Mouse (Mus musculus): ENCODE data around the gene Plekhb1. TPM values are rescaled to one million over a fixed set of nuclear protein-coding genes. Genes with fewer than 3 reads are reported as not detected.
A peak's percentile ranks its signal among the peaks of the same experiment; 100 is the strongest.

Gene Plekhb1
- total RNA-seq, 2 experiments from 2014 or later, result 76.1 to 103 TPM

- DNase-seq (ENCODE audit: low spot score), result no peak
These were observed 950 bp downstream of the Plekhb1 start for GRCm38 (mm10) chr7:100661264-100661663.

GRCm38 (mm10) chr7:100658093-100658578 is 4.1 kb downstream of the Plekhb1 start:
- peak; percentile 74 for DNase-seq (ENCODE audit: low spot score)

GRCm38 (mm10) chr7:100656739-100657138 is 5.5 kb downstream of the Plekhb1 start:
- peak; percentile 35 for DNase-seq (ENCODE audit: low spot score)

- DNase-seq (ENCODE audit: low spot score), result no peak
These were observed 7.8 kb downstream of the Plekhb1 start for GRCm38 (mm10) chr7:100654441-100654840.

GRCm38 (mm10) chr7:100653480-100654266 is 8.5 kb downstream of the Plekhb1 start:
- DNase-seq (ENCODE audit: low spot score), result no peak

- no peak for DNase-seq (ENCODE audit: low spot score)
These were observed 11.2 kb downstream of the Plekhb1 start for GRCm38 (mm10) chr7:100651011-100651410.

GRCm38 (mm10) chr7:100650421-100650820 is 11.8 kb downstream of the Plekhb1 start:
- DNase-seq (ENCODE audit: low spot score), result no peak

- DNase-seq (ENCODE audit: low spot score), result no peak
These were observed 12.4 kb downstream of the Plekhb1 start for GRCm38 (mm10) chr7:100649826-100650225.

- DNase-seq (ENCODE audit: low spot score), result no peak
These were observed 13.1 kb downstream of the Plekhb1 start for GRCm38 (mm10) chr7:100649095-100649494.

GRCm38 (mm10) chr7:100645147-100645546 is 17.1 kb downstream of the Plekhb1 start:
- DNase-seq (ENCODE audit: low spot score), result peak; percentile 68

GRCm38 (mm10) chr7:100642413-100642812 is 19.8 kb downstream of the Plekhb1 start:
- no peak for DNase-seq (ENCODE audit: low spot score)

- no peak for DNase-seq (ENCODE audit: low spot score)
These were observed 24.6 kb downstream of the Plekhb1 start for GRCm38 (mm10) chr7:100637657-100638056.

- no peak for DNase-seq (ENCODE audit: low spot score)
These were observed 37.7 kb downstream of the Plekhb1 start for GRCm38 (mm10) chr7:100624538-100624937.

- no peak for DNase-seq (ENCODE audit: low spot score)
These were observed 39.9 kb downstream of the Plekhb1 start for GRCm38 (mm10) chr7:100622277-100622676.

GRCm38 (mm10) chr7:100616121-100616857 is 45.9 kb downstream of the Plekhb1 start:
- DNase-seq (ENCODE audit: low spot score), result no peak

GRCm38 (mm10) chr7:100608910-100609309 is 53.3 kb downstream of the Plekhb1 start:
- no peak for DNase-seq (ENCODE audit: low spot score)

GRCm38 (mm10) chr7:100608130-100608741 is 54.0 kb downstream of the Plekhb1 start, which contains the start of gene Mrpl48:
Gene Mrpl48, minus strand, starts transcription at chr7:100608301.
- DNase-seq (ENCODE audit: low spot score), result peak; percentile 50

GRCm38 (mm10) chr7:100607214-100608129 is 54.7 kb downstream of the Plekhb1 start, which contains the start of gene Rab6a:
Gene Rab6a, plus strand, starts transcription at chr7:100607410.
- peak; percentile 99 for DNase-seq (ENCODE audit: low spot score)

- no peak for DNase-seq (ENCODE audit: low spot score)
These were observed 62.0 kb downstream of the Plekhb1 start for GRCm38 (mm10) chr7:100600211-100600610.

GRCm38 (mm10) chr7:100593349-100593748 is 68.9 kb downstream of the Plekhb1 start:
- no peak for DNase-seq (ENCODE audit: low spot score)

Measured in gastrocnemius, adult 18-20 months (tissue).